Mouse (Mus musculus) MEL (cell line): ENCODE measurements around the gene Fmnl2. TPM values are rescaled to one million over a fixed set of nuclear protein-coding genes. Genes with fewer than 3 reads are reported as not detected.

Experiments
- DNase-seq: peaks from one replicate; pipeline ENCODE4 v3.0.0; 2011; ENCODE audit warnings: low read depth, low spot score
- H3K27ac ChIP-seq: 2 replicates; pipeline ENCODE4 v1.5.1; 2012; ENCODE audit warnings: low read depth, mild to moderate bottlenecking, control low read depth, low read length, moderate library complexity; ENCODE audit not compliant: control insufficient read depth
- H3K27me3 ChIP-seq, 2 experiments: fragments of 150-350 bp in 1 of 2; sonication (generic) in 1 of 2; 2 replicates each; pipeline ENCODE4 v1.6.1; 2012; ENCODE audit warnings: low read length in 2 of 2, mild to moderate bottlenecking in 2 of 2, improper control_type of control experiment in 1 of 2, moderate library complexity in 1 of 2; ENCODE audit not compliant: insufficient read depth in 2 of 2, control insufficient read depth in 1 of 2
- H3K36me3 ChIP-seq, 2 experiments: 2 replicates each; pipeline ENCODE4 v1.6.1; 2012 to 2014; ENCODE audit warnings: low read length in 2 of 2, improper control_type of control experiment in 1 of 2, inconsistent platforms in 1 of 2, mild to moderate bottlenecking in 1 of 2; ENCODE audit not compliant: insufficient read depth in 2 of 2, control insufficient read depth in 1 of 2
- H3K4me1 ChIP-seq, 2 experiments: fragments of 150-350 bp in 1 of 2; sonication (generic) in 1 of 2; 2 replicates each; pipeline ENCODE4 v1.6.1; 2012; ENCODE audit warnings: low read length in 2 of 2, improper control_type of control experiment in 1 of 2, mild to moderate bottlenecking in 1 of 2; ENCODE audit not compliant: insufficient read depth in 2 of 2, control insufficient read depth in 1 of 2
- H3K4me3 ChIP-seq, 2 experiments: fragments of 150-350 bp in 1 of 2; sonication (generic) in 1 of 2; 2 replicates each; pipeline ENCODE4 v1.5.1; 2012; ENCODE audit warnings: low read depth in 2 of 2, low read length in 2 of 2, mild to moderate bottlenecking in 2 of 2, moderate library complexity in 2 of 2, control low read depth in 1 of 2, improper control_type of control experiment in 1 of 2; ENCODE audit not compliant: control insufficient read depth in 1 of 2, insufficient read depth in 1 of 2
- H3K79me2 ChIP-seq: 2 replicates; pipeline ENCODE4 v1.6.1; 2012; ENCODE audit warnings: mild to moderate bottlenecking, low read length, moderate library complexity; ENCODE audit not compliant: control insufficient read depth, poor library complexity, insufficient read depth
- H3K9ac ChIP-seq: 2 replicates; pipeline ENCODE4 v1.6.1; 2012; ENCODE audit warnings: low read depth, mild to moderate bottlenecking, control low read depth, low read length, moderate library complexity; ENCODE audit not compliant: control insufficient read depth, poor library complexity, severe bottlenecking
- H3K9me3 ChIP-seq: fragments of 150-350 bp; sonication (generic); replicated peaks from 2 replicates; pipeline ENCODE4 v1.6.1; 2012; ENCODE audit warnings: mild to moderate bottlenecking, low read length, improper control_type of control experiment, moderate library complexity; ENCODE audit not compliant: insufficient read depth
- CHD1 ChIP-seq: IDR thresholded peaks from 2 replicates; pipeline ENCODE4 v1.6.1; 2012; ENCODE audit warnings: low read depth, mild to moderate bottlenecking, inconsistent platforms, low read length, improper control_type of control experiment
- CHD2 ChIP-seq: IDR thresholded peaks from 2 replicates; pipeline ENCODE4 v1.6.1; 2011; ENCODE audit warnings: low read length, improper control_type of control experiment
- CTCF ChIP-seq, 3 experiments: IDR thresholded peaks in 2 of 3; conservative IDR thresholded peaks in 1 of 3; 2 replicates each; pipeline ENCODE4 v1.5.1; 2011 to 2012; ENCODE audit warnings: low read length in 3 of 3, low read depth in 2 of 3, mild to moderate bottlenecking in 2 of 3, improper control_type of control experiment in 1 of 3, inconsistent platforms in 1 of 3, mixed read lengths in 1 of 3, moderate library complexity in 1 of 3; ENCODE audit not compliant: control insufficient read depth in 1 of 3, insufficient read depth in 1 of 3, poor library complexity in 1 of 3, severe bottlenecking in 1 of 3
- EP300 ChIP-seq, 2 experiments: IDR thresholded peaks; 2 replicates each; pipeline ENCODE4 v1.6.1; 2011; ENCODE audit warnings: improper control_type of control experiment in 2 of 2, low read length in 2 of 2, low read depth in 1 of 2, mild to moderate bottlenecking in 1 of 2
- ETS1 ChIP-seq: IDR thresholded peaks from 2 replicates; pipeline ENCODE4 v1.6.1; 2012; ENCODE audit warnings: low read depth, mild to moderate bottlenecking, inconsistent platforms, low read length, improper control_type of control experiment, moderate library complexity
- GATA1 ChIP-seq: IDR thresholded peaks from 2 replicates; pipeline ENCODE4 v1.6.1; 2011; ENCODE audit warnings: low read depth, low read length, improper control_type of control experiment
- HCFC1 ChIP-seq: IDR thresholded peaks from 2 replicates; pipeline ENCODE4 v1.6.1; 2012; ENCODE audit warnings: low read depth, mild to moderate bottlenecking, inconsistent platforms, low read length, improper control_type of control experiment, moderate library complexity
- KAT2A ChIP-seq: conservative IDR thresholded peaks from 2 replicates; pipeline ENCODE4 v1.6.1; 2012; ENCODE audit warnings: low read depth, low read length, improper control_type of control experiment, inconsistent platforms
- MAFK ChIP-seq: IDR thresholded peaks from 2 replicates; pipeline ENCODE4 v1.6.1; 2011; ENCODE audit warnings: low read depth, mild to moderate bottlenecking, low read length, improper control_type of control experiment, borderline replicate concordance
- MAX ChIP-seq: IDR thresholded peaks from 2 replicates; pipeline ENCODE4 v1.6.1; 2011; ENCODE audit warnings: low read length, improper control_type of control experiment
- MEF2A ChIP-seq: IDR thresholded peaks from 2 replicates; pipeline ENCODE4 v1.6.1; 2014; ENCODE audit warnings: low read depth, mild to moderate bottlenecking, inconsistent platforms, low read length, improper control_type of control experiment; ENCODE audit not compliant: poor library complexity, insufficient replicate concordance, severe bottlenecking; ENCODE audit errors: extremely low read depth
- MXI1 ChIP-seq: IDR thresholded peaks from 2 replicates; pipeline ENCODE4 v1.6.1; 2011; ENCODE audit warnings: mild to moderate bottlenecking, low read depth, low read length, improper control_type of control experiment
- MYC ChIP-seq: IDR thresholded peaks from 2 replicates; pipeline ENCODE4 v1.6.1; 2011; ENCODE audit warnings: low read depth, mild to moderate bottlenecking, low read length, improper control_type of control experiment, moderate library complexity
- NRF1 ChIP-seq: IDR thresholded peaks from 2 replicates; pipeline ENCODE4 v1.6.1; 2014; ENCODE audit warnings: low read depth, mild to moderate bottlenecking, inconsistent platforms, low read length, improper control_type of control experiment, moderate library complexity; ENCODE audit not compliant: poor library complexity, insufficient read depth, severe bottlenecking
- POLR2AphosphoS5 ChIP-seq: IDR thresholded peaks from 2 replicates; pipeline ENCODE4 v1.6.1; 2012; ENCODE audit warnings: low read depth, borderline replicate concordance, mild to moderate bottlenecking, inconsistent platforms, low read length, moderate library complexity, mixed read lengths
- RAD21 ChIP-seq: IDR thresholded peaks from 2 replicates; pipeline ENCODE4 v1.6.1; 2011; ENCODE audit warnings: mild to moderate bottlenecking, low read depth, low read length, improper control_type of control experiment
- SIN3A ChIP-seq: IDR thresholded peaks from 2 replicates; pipeline ENCODE4 v1.6.1; 2012; ENCODE audit warnings: low read length, improper control_type of control experiment, inconsistent platforms
- TBP ChIP-seq: IDR thresholded peaks from 2 replicates; pipeline ENCODE4 v1.8.0; 2011; ENCODE audit warnings: low read depth, low read length, improper control_type of control experiment
- TCF12 ChIP-seq: IDR thresholded peaks from 2 replicates; pipeline ENCODE4 v1.6.1; 2014; ENCODE audit warnings: low read depth, mild to moderate bottlenecking, inconsistent platforms, low read length, improper control_type of control experiment, moderate library complexity
- USF1 ChIP-seq: IDR thresholded peaks from 2 replicates; pipeline ENCODE4 v1.6.1; 2014; ENCODE audit warnings: low read depth, mild to moderate bottlenecking, inconsistent platforms, low read length, improper control_type of control experiment, moderate library complexity
- ZMIZ1 ChIP-seq: IDR thresholded peaks from 2 replicates; pipeline ENCODE4 v1.6.1; 2012; ENCODE audit warnings: low read depth, mild to moderate bottlenecking, inconsistent platforms, low read length, improper control_type of control experiment, moderate library complexity
- ZNF384 ChIP-seq: IDR thresholded peaks from 2 replicates; pipeline ENCODE4 v1.6.1; 2012; ENCODE audit warnings: low read depth, mild to moderate bottlenecking, inconsistent platforms, low read length, improper control_type of control experiment
- polyA plus RNA-seq, 2 experiments: library from polyadenylated mRNA; stranded (reverse) in 1 of 2; unstranded in 1 of 2; fragments of >175 nt in 1 of 2; fragments of >200 nt in 1 of 2; gene quantifications; 2 replicates each; pipeline versions ENCODE4 v1.2.1 to v1.2.4; 2012; ENCODE audit warnings: low replicate concordance in 2 of 2, low read depth in 1 of 2; ENCODE audit not compliant: insufficient read length in 2 of 2, insufficient read depth in 1 of 2, missing spikeins in 1 of 2
- total RNA-seq: library from RNA; depleted of rRNA; stranded (reverse); fragments of 300-350 nt; gene quantifications from 2 replicates; pipeline ENCODE4 v1.2.3, GENCODE M21; 2012

Fmnl2 gene
- total and polyA plus RNA-seq, 3 experiments: not detected

DNA sequence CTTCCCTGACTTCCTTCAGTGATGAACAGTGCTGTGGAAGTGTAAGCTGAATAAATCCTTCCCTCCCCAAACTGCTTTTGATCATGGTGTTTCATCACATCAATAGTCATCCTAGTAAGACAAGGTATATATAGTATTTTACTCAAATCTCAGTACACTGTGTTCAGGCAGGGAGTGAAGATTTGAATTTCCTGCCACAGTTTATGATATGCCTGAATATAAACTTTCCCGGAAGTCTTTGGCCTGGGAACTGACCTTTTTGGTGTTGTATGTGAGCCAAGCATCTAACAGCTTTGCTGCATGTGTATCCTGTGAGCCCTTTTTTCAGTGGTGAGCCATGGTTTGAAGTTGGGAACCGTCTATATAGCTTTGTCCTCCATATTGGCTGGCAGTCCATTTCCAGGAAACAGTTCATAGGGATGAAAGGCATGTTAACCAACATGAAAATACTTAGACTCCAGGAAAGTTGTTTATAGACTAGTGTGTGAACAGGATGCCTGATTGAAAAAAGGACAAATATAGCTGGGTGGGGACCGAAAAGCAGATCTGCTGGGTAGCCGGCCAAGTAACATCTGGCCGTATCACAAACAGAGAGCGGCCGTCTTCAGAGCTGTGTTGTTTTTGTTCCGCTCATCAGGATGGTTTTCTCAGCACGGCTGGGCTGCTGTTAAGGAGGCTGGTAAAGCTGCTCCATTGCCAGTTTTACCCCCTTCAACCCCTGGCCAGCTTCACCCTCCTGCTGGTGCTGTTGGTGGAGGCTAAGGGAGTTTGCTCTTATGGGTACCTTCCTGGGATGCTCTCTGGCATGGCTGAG is 133.4 kb downstream of the Fmnl2 start:
- TF ChIP-seq MYC (no peak), HCFC1 (no peak), KAT2A (no peak), POLR2AphosphoS5 (no peak), MAX (no peak), TCF12 (no peak)
- no peaks in the 10 kb centered on the region for H3K36me3 ChIP-seq

DNA sequence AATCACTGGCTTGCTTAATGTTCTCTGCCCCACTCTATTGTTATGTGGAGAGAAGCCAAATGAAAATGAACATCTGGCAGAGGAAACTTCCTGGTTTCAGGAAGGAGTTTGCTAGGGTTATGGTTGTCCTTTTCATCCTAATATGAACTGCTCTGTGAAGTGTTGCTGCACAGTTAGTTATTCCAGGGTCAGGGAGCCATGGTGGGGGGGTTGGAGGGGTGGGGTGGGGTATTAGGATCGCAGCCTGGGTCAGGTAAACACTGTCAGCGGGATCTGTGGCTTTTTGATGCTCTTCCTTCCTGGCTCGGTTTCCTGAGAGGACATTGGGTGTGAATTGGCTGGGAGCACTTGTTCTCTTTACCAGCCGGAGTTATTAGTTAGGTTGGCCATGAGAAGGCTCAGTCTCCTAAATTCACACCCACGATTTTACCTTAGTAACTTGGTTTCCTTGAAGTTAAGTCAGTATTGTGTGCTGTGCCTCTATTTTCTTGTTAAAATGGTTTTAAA is 134.1 kb downstream of the Fmnl2 start:
- H3K36me3 ChIP-seq: no peaks in the 10 kb centered on the region
- H3K4me1 ChIP-seq: no peaks in the 10 kb centered on the region
- H3K4me3 ChIP-seq: no peak overlapping the region
- no peaks in the 10 kb centered on the region for H3K79me2 ChIP-seq
- no peak overlapping the region for H3K27ac ChIP-seq
- no peaks in the 10 kb centered on the region for H3K9me3 ChIP-seq
- TF ChIP-seq CTCF (IDR thresholded peaks at IDR 0.05 in 2 of 3, conservative IDR thresholded peaks at IDR 0.05 in 1 of 3; ENCODE audit: control insufficient read depth in 1 of 3, insufficient read depth in 1 of 3, low read depth in 2 of 3, low read length in 3 of 3, poor library complexity in 1 of 3, severe bottlenecking in 1 of 3) (no peak), CHD2 (no peak), ZMIZ1 (no peak), TBP (no peak), EP300 (IDR thresholded peaks at IDR 0.05; ENCODE audit: low read depth in 1 of 2, low read length in 2 of 2) (no peak), USF1 (no peak), MEF2A (no peak), CHD1 (no peak), SIN3A (no peak), RAD21 (no peak), NRF1 (no peak), MXI1 (no peak), ZNF384 (no peak), ETS1 (no peak), MAX (no peak), GATA1 (no peak), MAFK (no peak)
- TF ChIP-seq, all 39 proteins: peak for 0
- H3K27me3 ChIP-seq: no peaks in the 10 kb centered on the region
- DNase-seq: no peak
- no peak overlapping the region for H3K9ac ChIP-seq

More for the DNA sequence above, 133.4 kb downstream of the Fmnl2 start:
- H3K79me2 ChIP-seq: no peaks in the 10 kb centered on the region
- no peak overlapping the region for H3K27ac ChIP-seq
- H3K9ac ChIP-seq: no peak overlapping the region
- H3K4me3 ChIP-seq: no peak overlapping the region
- no peaks in the 10 kb centered on the region for H3K4me1 ChIP-seq
- DNase-seq: no peak
- no peaks in the 10 kb centered on the region for H3K9me3 ChIP-seq
- H3K27me3 ChIP-seq: no peaks in the 10 kb centered on the region
